Mouse (Mus musculus) liver, adult 2 months (tissue): ENCODE results near the gene Il1f8.
"Not testable (repeated sequence)": the region's sequence is repeated elsewhere in the genome, so short reads cannot be mapped to it uniquely, and the experiment has no call there.

Source experiments
- CTCF ChIP-seq: fragments of 200-500 bp; IDR thresholded peaks from 2 replicates; pipeline ENCODE4 v1.5.1; 2011; ENCODE audit warnings: low read depth, low read length, control low read depth
- POLR2A ChIP-seq: fragments of 200-500 bp; IDR thresholded peaks from 2 replicates; pipeline ENCODE4 v1.6.1; 2011; ENCODE audit warnings: low read length, control low read depth; ENCODE audit not compliant: insufficient read depth; ENCODE audit errors: extremely low read depth

GRCm38 (mm10) chr2:24182423-24183147 lies 29.6 kb downstream of the Il1f8 start:
- not testable (repeated sequence) for TF ChIP-seq CTCF, POLR2A
